Mouse (Mus musculus) hindbrain, postnatal 0 days (tissue): ENCODE results near the gene Rnase2b. TPM values are rescaled to one million over a fixed set of nuclear protein-coding genes. Genes with fewer than 3 reads are reported as not detected.
"Not testable (repeated sequence)": the region's sequence is repeated elsewhere in the genome, so short reads cannot be mapped to it uniquely, and the experiment has no call there.

Experiments
- ATAC-seq: fragments of 200-750 bp; cut with Nextera tagmentation; 2 replicates; pipeline ENCODE4 v1.8.0; 2017; ENCODE audit warnings: mild to moderate bottlenecking, moderate TSS enrichment, moderate library complexity
- DNase-seq: peaks from one replicate; pipeline ENCODE4 v3.0.0-alpha.2; 2015; ENCODE audit warnings: low spot score
- H3K27ac ChIP-seq: fragments of 300-500 bp; sonication (generic); 2 replicates; pipeline ENCODE4 v1.5.1; 2014; ENCODE audit warnings: mild to moderate bottlenecking
- H3K27me3 ChIP-seq: fragments of 300-500 bp; sonication (generic); 2 replicates; pipeline ENCODE4 v1.6.1; 2014; ENCODE audit warnings: low read length, mixed read lengths; ENCODE audit not compliant: insufficient read depth
- H3K36me3 ChIP-seq: fragments of 300-500 bp; sonication (generic); 2 replicates; pipeline ENCODE4 v1.6.1; 2014; ENCODE audit warnings: low read length, mixed read lengths; ENCODE audit not compliant: insufficient read depth
- H3K4me1 ChIP-seq: fragments of 300-500 bp; sonication (generic); 2 replicates; pipeline ENCODE4 v1.6.1; 2014; ENCODE audit warnings: antibody characterized with exemption, low read length, mixed read lengths; ENCODE audit not compliant: insufficient read depth
- H3K4me2 ChIP-seq: fragments of 300-500 bp; sonication (generic); 2 replicates; pipeline ENCODE4 v1.6.1; 2014; ENCODE audit warnings: low read depth, mild to moderate bottlenecking, low read length, moderate library complexity, mixed read lengths
- H3K4me3 ChIP-seq: fragments of 300-500 bp; sonication (generic); 2 replicates; pipeline ENCODE4 v1.5.1; 2014; ENCODE audit warnings: low read length
- H3K9ac ChIP-seq: fragments of 300-500 bp; sonication (generic); replicated peaks from 2 replicates; pipeline ENCODE4 v1.6.1; 2014; ENCODE audit warnings: mild to moderate bottlenecking, low read length, moderate library complexity, mixed read lengths
- H3K9me3 ChIP-seq: fragments of 300-500 bp; sonication (generic); 2 replicates; pipeline ENCODE4 v1.6.1; 2016; ENCODE audit warnings: low read length, mixed read lengths
- CTCF ChIP-seq: IDR thresholded peaks from 2 replicates; pipeline ENCODE4 v1.5.1; 2016; ENCODE audit warnings: antibody characterized with exemption, control low read depth, low read depth
- WGBS: fragments of 180-500 bp; shearing (Covaris S2); extraction: QIAGEN DNeasy Blood & Tissue Kit; methylation state at CpG from one replicate; pipeline ENCODE4 v1.1.7; 2014; 5-methylcytosine and 5-hydroxymethylcytosine counted together
- polyA plus RNA-seq: library from polyadenylated mRNA; unstranded; fragments of >200 nt; fragmentation: Nextera tagmentation; extraction: Ambion mirVana; gene quantifications from 2 replicates; pipeline ENCODE4 v1.2.1, GENCODE M21; 2015
- total RNA-seq: library from RNA; depleted of rRNA; stranded (reverse); fragments of >200 nt; gene quantifications from 2 replicates; pipeline ENCODE4 v1.2.3, GENCODE M21; 2014

The Rnase2b gene
- total and polyA plus RNA-seq, 2 experiments from 2014 or later: not detected

GRCm38 (mm10) chr14:51166068-51166467 lies 4.0 kb downstream of the Rnase2b start:
- no peak overlapping the region for H3K9ac ChIP-seq
- TF ChIP-seq CTCF: no peak
- no peaks in the 10 kb centered on the region for H3K27me3 ChIP-seq
- ATAC-seq (no peak), DNase-seq (no peak)
- H3K4me1 ChIP-seq: no peaks in the 10 kb centered on the region
- H3K36me3 ChIP-seq: no peaks in the 10 kb centered on the region
- no peak overlapping the region for H3K4me2 ChIP-seq
- no peak overlapping the region for H3K27ac ChIP-seq
- H3K9me3 ChIP-seq: no peaks in the 10 kb centered on the region
- no peak overlapping the region for H3K4me3 ChIP-seq

GRCm38 (mm10) chr14:51172095-51172865 lies 10.2 kb downstream of the Rnase2b start:
- not testable (repeated sequence) for H3K4me1 ChIP-seq, H3K4me2 ChIP-seq, H3K27me3 ChIP-seq, H3K9ac ChIP-seq, H3K27ac ChIP-seq, H3K4me3 ChIP-seq, H3K36me3 ChIP-seq, H3K9me3 ChIP-seq
- 38% methylated on average over 9 of the region's 9 CpGs for WGBS
- TF ChIP-seq CTCF: peak; percentile 70
- DNase-seq: peak; percentile 67
- peak; percentile 61; the same call in 1 of the 2 replicates for ATAC-seq

- ATAC-seq: peak; percentile 39; the same call in 1 of the 2 replicates
Observed at GRCm38 (mm10) chr14:51172947-51173346, 10.9 kb downstream of the Rnase2b start.

GRCm38 (mm10) chr14:51173843-51174242 lies 11.8 kb downstream of the Rnase2b start:
- Histone ChIP-seq H3K27ac (no peak overlapping the region), H3K4me2 (no peak overlapping the region), H3K4me1 (no peaks in the 10 kb centered on the region), H3K9ac (no peak overlapping the region), H3K4me3 (no peak overlapping the region), H3K9me3 (no peaks in the 10 kb centered on the region), H3K27me3 (no peaks in the 10 kb centered on the region), H3K36me3 (no peaks in the 10 kb centered on the region)
- no peak for TF ChIP-seq CTCF
- ATAC-seq (no peak), DNase-seq (no peak)
- WGBS: 80% methylated on average over 4 of the region's 4 CpGs

More at GRCm38 (mm10) chr14:51172947-51173346, 10.9 kb downstream of the Rnase2b start:
- WGBS: 32% methylated on average over 4 of the region's 4 CpGs
- H3K27me3 ChIP-seq, H3K36me3 ChIP-seq, H3K4me1 ChIP-seq, H3K27ac ChIP-seq, H3K4me3 ChIP-seq, H3K4me2 ChIP-seq, DNase-seq, H3K9ac ChIP-seq, H3K9me3 ChIP-seq: not testable (repeated sequence)

GRCm38 (mm10) chr14:51181051-51181450 lies 19.0 kb downstream of the Rnase2b start:
- not testable (repeated sequence) for DNase-seq, ATAC-seq, H3K4me1 ChIP-seq, H3K36me3 ChIP-seq, H3K27ac ChIP-seq, H3K4me3 ChIP-seq, H3K27me3 ChIP-seq, H3K9me3 ChIP-seq, H3K4me2 ChIP-seq, H3K9ac ChIP-seq
- WGBS: 95% methylated on average over 2 of the region's 2 CpGs

GRCm38 (mm10) chr14:51195681-51196080 lies 33.6 kb downstream of the Rnase2b start:
- no peak for TF ChIP-seq CTCF
- Histone ChIP-seq H3K36me3 (no peaks in the 10 kb centered on the region), H3K4me1 (no peaks in the 10 kb centered on the region), H3K9me3 (no peaks in the 10 kb centered on the region), H3K27me3 (no peaks in the 10 kb centered on the region), H3K9ac (no peak overlapping the region), H3K4me3 (no peak overlapping the region), H3K27ac (no peak overlapping the region), H3K4me2 (no peak overlapping the region)
- 89% methylated on average over 4 of the region's 4 CpGs for WGBS
- DNase-seq: no peak
- ATAC-seq: no peak
